Mouse (Mus musculus): Measurements from ENCODE around the gene Pyroxd2. TPM values are rescaled to one million over a fixed set of nuclear protein-coding genes. Genes with fewer than 3 reads are reported as not detected.
"Not testable (repeated sequence)": the region's sequence is repeated elsewhere in the genome, so short reads cannot be mapped to it uniquely, and the experiment has no call there.

Pyroxd2 gene
- 1 to 10 TPM; 3.3 to 4.3 TPM for total RNA-seq (2021)
- long read RNA-seq, experiment 1, partial matches to known transcripts, result 0 of 2 reads
- long read RNA-seq, experiment 1, other reads (novel, unspliced or antisense), result 2 of 2 reads
- long read RNA-seq, experiment 2, partial matches to known transcripts, result 1 of 3 reads
- long read RNA-seq, experiment 2, other reads (novel, unspliced or antisense), result 1 of 3 reads

DNA sequence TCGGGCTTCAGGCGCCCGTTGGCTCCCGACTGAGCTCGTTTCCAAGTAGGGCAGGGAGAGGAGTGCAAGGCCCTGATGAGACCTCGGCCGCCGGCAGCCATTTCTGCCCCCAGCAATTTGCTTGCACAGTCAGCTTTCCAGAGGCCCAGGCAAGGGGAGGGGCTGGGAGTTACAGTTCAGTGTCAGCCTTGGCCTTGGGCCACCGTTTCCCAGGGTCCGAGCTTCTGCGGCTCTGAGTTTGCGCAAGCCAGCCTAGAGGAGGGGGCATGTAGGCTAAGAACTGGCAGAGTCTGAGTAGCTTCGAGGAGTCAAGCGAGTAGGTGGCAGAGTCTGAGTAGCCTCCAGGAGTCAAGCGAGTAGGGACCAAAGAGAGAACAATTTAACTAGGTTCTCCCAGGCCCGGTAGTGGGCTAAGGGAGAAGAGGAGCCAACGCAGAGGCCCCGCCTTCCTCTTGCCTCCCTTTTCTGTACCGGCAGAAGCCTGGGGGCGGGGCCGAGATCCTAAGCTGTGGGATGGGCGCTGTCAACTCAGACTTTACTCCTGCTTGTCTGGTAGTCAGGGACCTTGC is at the start of gene Pyroxd2:
TSS of gene Pyroxd2 (minus strand) at position 413 of the 569 bp plus-strand sequence.
- DNase-seq, result peak; percentile 88 to 89

GRCm38 (mm10) chr19:42797866-42798265 is 45.3 kb upstream of the Pyroxd2 start:
- DNase-seq, result no peak

- DNase-seq, result no peak
Observed at GRCm38 (mm10) chr19:42795801-42796200, 43.2 kb upstream of the Pyroxd2 start.

DNA sequence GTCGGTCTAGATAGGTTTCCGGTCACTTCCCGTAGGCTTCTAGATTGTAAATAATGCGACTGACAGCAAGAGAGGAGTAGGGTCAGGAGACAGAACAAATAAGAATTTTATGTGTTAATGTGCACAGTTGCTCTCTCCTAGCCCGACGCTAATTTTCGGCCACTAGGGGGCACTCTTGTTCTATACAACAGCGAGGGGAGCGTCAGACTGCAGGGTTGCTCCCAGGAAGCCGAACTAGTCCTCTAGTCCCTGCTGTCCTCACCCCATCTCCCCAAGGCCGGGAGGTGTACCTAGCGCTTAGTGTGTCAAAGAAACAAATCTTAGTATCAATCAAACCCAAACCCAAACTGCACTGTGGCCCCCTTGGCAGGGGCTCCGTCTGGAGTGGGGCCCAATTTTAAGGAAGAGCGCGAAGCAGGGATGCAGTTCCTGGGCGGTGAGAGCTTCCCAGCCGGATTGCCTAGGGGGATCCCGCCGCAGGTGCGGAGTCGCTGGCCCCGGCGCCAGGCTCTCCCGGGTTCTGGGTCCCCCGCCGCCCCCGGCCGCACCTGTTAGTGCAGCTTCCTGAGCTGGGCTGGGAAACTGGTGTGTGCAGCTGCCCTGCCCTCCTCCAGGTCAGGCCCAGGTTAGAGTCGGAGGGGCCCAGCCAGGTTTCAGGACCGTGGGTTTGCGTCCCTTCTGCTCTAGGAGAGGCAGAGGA is 42.5 kb upstream of the Pyroxd2 start:
- peak; percentile 77 to 95 for DNase-seq

DNA sequence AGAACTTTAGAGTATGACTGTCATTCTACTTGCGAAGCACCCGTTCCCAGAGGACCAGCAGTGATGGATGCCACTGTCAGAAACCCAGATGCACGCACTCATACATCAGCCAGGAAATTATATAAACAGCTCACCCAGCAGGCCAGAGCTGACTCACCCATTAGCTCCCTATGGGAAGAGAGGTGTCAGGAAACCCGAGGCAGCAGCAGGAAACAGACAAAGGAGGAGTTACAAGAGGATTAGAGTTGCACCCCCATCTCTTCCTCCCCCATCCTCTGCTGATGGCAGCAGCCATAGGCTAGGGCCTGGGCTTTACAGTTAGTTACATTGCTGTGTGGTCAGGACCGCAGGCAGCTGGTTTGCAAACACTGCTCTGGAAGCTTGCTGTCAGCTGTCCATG is 35.7 kb upstream of the Pyroxd2 start:
- DNase-seq, result no peak

- DNase-seq, result no peak
Observed at GRCm38 (mm10) chr19:42785562-42786220, 33.1 kb upstream of the Pyroxd2 start.

- DNase-seq, result no peak
Observed at GRCm38 (mm10) chr19:42785129-42785528, 32.6 kb upstream of the Pyroxd2 start.

- DNase-seq, result not testable (repeated sequence)
Observed at GRCm38 (mm10) chr19:42780156-42780538, 27.6 kb upstream of the Pyroxd2 start.

- peak; percentile 90 to 93 for DNase-seq
Observed at GRCm38 (mm10) chr19:42779531-42780155, 27.1 kb upstream of the Pyroxd2 start, which contains the start of gene Hps1. Hps1 (minus strand) TSS chr19:42779978.

DNA sequence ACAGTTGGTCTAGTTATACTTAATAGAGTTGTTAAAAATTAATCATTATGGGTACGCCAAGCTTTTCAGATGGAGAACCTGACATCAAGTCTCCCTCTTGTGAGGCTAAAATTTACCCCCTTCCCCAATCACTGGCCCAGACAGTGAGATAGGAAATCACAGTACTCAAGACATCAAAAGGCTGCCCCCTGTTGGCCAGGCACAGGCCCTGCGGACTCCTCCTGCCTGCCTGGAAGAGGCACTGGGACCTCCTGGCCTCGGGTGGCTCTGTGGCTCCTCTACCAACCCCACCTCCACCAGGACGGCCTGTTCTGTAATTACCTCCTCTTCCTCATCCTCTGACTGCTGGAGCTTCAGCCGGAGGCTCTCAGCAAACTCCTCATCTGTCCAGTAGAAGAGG is 25.2 kb upstream of the Pyroxd2 start:
- DNase-seq, result peak in 1 of 2 experiments; percentile 50

- peak in 1 of 2 experiments; percentile 42 for DNase-seq
Observed at GRCm38 (mm10) chr19:42776813-42777212, 24.2 kb upstream of the Pyroxd2 start.

- no peak for DNase-seq
Observed at GRCm38 (mm10) chr19:42770141-42770872, 17.7 kb upstream of the Pyroxd2 start.

DNA sequence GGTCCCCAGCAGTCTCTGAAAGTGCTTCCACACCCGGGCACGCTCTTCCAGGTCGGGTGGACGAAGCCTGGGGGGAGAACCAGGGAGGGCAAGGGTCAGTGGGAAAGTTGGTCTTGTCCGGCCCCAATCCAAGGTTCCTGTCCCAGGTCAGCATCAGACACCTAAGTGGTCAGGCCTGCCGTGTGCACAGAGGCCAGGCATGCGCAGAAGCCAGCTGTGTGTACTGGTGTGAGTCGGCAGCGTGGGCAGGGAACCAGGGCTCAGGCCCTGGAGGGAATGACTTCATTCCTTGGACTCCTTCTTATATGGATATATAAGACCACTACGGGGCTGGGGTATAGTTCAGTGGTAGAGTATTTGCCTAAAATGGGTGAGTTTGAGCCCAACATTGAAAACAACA is 17.1 kb upstream of the Pyroxd2 start:
- no peak for DNase-seq

DNA sequence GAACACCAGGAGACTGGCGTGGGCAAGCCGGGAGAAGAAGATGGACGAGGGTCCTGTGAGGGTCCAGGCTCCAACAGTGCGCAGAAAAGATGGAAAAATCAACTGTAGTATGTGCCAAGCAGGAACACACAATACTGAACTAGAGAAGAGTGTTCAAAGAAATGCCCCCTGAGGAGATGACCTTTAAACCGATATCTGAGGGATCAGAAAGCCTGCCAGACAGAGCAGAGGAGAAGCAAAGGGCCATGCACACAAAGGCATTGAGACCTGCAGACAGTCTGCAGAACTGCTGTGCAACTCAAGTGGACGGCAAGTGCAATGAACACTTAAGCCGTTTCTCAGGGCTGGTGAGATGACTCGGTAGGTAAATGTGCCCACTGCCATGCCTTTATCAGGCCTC is 14.8 kb upstream of the Pyroxd2 start:
- DNase-seq, result no peak

DNA sequence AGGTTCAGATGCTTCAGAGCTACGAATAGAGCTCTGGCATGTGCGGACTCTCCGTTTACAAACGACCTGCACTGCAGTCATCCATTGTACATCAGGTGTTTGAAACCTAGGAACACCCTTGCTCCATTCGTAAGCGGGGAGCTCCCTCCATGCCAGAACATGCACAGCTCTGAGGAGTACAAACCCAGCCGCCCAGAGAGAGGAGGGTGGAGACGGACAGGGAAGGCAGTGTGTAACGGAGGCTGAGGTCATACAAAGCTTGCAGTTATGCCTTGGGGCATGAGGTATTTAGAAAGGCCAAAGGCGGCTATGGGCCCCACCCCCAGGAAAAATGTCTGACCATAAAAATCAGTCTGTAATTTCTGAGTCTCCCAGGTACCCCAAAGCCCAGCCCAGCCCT is 11.8 kb upstream of the Pyroxd2 start:
- no peak for DNase-seq

DNA sequence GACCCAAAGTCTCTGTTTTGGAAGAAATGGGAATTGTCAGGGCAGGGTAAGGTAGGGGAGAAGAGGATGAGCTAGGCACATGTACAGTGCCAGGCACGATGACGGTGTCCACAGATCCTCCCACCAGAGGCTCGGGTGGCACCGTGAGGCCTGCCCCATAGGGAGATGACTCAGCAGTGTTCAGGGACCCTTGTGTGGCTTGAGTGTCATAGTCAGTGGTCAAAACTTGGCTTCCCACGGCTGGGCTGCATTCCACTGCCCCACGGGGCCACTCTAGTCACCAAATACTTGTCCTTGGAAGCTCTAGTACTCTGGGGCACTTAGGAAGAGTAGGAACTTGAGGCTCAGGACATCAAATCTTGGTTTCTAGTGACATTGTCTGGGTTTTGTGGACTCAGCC is 4.1 kb upstream of the Pyroxd2 start:
- no peak for DNase-seq

DNA sequence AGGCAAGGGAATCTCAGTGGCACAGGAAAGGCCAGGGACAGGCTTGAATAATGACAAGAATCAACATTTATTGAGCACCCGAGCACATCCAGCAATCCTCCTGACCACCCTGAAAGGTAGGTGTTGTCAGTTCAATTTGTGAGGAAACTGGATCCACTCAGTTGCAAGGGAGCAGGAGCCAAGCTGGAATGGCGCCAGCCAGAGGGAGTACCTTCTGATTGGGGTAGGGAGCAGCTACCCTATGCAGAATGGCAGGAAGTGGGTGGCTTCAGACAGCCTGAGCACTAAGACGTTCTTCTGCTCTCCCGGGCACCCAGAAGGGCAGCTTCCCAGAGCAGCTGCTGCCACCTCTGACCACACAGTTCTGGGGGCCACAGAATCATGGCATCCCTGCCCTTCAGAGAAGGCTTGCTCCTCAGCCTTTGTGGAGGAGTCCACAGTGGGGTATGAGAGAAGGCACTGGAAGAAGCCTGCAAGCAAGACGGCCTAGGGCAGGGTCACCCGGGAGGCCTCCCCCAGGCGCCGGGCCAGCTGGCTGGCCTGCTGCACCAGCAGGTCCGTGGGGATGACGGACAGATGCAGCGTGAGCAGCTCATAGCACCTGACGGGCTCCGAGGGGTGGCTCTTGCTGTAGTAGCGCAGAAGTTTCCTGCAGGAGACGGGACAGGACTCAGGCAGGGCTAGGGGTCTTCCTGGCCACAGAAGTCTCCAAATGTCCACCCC is 2.7 kb upstream of the Pyroxd2 start:
- peak; percentile 37 to 43 for DNase-seq

DNA sequence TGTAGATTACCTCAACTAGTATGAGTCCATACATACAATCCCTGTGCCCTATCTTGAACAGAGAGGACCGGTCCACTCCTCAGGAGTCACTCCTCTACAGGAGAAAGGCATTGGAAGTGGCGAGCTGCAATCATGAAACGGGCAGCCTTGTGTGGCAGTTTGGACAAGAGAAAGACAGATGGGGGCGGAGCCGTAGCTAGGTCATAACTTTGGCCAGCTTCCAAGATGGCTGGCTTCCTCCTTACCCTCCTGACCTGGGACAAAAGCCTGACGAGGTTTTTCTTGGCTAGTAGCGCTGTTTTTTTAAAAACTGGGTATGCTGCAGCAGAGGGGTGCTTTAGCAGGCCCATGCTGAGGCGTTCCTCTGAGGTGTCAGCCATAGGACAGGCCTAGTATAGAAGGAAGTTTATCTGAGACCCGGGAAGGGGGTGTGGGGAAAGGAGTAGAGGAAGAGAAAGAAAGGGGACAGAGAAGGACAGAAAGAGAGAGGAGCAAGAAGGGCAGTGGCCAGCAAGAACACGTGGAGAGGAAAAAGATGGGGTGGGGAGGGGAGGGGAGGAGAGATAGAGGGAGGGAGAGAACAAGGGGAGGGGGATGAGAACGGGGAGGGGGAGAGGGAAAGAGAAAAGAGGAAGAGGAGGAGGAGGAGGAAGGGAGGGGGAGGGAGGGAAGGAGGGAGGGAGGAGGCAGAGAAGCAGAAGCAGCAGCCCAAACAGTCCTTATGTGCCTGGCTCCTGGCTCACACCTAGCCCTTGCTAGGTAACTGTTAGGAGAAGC is 754 bp upstream of the Pyroxd2 start:
- DNase-seq, result peak; percentile 87 to 91

DNA sequence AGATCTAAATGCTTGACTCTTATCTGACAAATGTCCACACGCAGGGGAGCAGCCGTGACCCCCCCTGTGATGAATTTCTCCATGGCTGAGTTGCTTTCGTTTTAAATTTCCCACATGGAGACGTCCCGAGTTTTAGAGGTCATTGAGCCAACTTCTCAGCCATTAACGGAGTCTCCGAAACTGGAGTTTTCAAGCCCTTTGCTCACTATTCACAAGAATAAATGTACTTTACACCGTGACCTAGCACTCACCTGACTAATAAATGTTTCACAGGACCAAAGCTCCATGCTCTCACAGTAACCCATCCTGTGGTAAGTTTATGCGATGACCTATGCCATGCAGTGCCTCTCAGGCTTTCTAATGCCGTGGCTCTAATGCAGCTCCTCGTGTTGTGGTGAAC is 2.4 kb downstream of the Pyroxd2 start:
- no peak for DNase-seq

DNA sequence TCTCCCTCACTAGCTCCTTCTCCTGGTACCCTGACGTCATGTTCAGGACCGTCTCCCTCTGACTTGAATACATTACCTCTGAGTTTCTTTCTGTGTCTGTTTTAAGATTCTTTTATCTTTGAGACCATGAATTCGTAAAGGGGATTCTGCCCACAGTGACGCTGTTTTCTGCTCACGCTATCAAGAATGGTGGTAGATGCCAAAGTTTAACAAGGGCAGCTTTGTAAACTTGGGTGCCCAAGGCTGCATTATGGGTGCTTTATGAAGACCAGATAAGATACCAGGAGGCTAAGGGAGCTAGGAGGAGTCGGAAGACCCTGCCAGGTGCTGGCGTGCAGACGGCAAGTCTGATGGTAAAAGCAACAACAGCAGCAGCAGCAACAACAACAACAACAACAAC is 5.9 kb downstream of the Pyroxd2 start:
- DNase-seq, result no peak

Data from heart, adult 18-20 months (tissue).